In genomic region chr17:48913437-48913836, GRCm38 (mm10) we compare ENCODE assay signal across 17 mouse cellular contexts. TPM values are rescaled to one million over a fixed set of nuclear protein-coding genes. Genes with fewer than 3 reads are reported as not detected.
DNase-seq lines count a peak whose midpoint lies in the region; ATAC-seq and TF ChIP-seq lines count a peak whose summit lies in the region.
"Had no signal": no experiment of that assay in that cellular context is flagged by ENCODE, and none has a peak within 500 bp of the region (broad histone marks: within the 10 kb centered on the region; RNA-seq: fewer than 3 reads in every experiment).

No protein-coding gene starts in this region.

- H3K27me3 ChIP-seq in lung, embryonic 14.5 days (ENCODE audit: insufficient read depth, low read length): no peaks in the 10 kb centered on the region
- no peaks in the 10 kb centered on the region for H3K27me3 ChIP-seq in limb, embryonic 11.5 days (ENCODE audit: control insufficient read depth, insufficient read depth, low read length)
- H3K27me3 ChIP-seq: forebrain, embryonic 15.5 days had no signal

- no peak overlapping the region for H3K4me3 ChIP-seq in lung, embryonic 14.5 days (ENCODE audit: low read depth, low read length)
- H3K4me3 ChIP-seq in limb, embryonic 11.5 days (ENCODE audit: low read depth, low read length): no peak overlapping the region
- H3K4me3 ChIP-seq: forebrain, embryonic 15.5 days had no signal

- no peak overlapping the region for H3K4me2 ChIP-seq in lung, embryonic 14.5 days
- H3K4me2 ChIP-seq in limb, embryonic 11.5 days (ENCODE audit: low read depth, severe bottlenecking): no peak overlapping the region
- H3K4me2 ChIP-seq: forebrain, embryonic 15.5 days; heart, embryonic 11.5 days had no signal

- WGBS in lung, embryonic 14.5 days: 33% methylated on average over 6 of the region's 6 CpGs
- WGBS in limb, embryonic 11.5 days: 39% methylated on average over 6 of the region's 6 CpGs

- TF ChIP-seq CTCF in lung, embryonic 14.5 days (IDR thresholded peaks at IDR 0.05; ENCODE audit: low read depth): no peak

- DNase-seq in frontal cortex, adult 2 months (ENCODE audit: extremely low spot score in 1 of 2, low spot score in 1 of 2): no peak
- DNase-seq in lung, embryonic 14.5 days: peak; percentile 51
- DNase-seq in lung, postnatal 36 days: no peak
- peak; percentile 21 for DNase-seq in brain, adult 2 months (ENCODE audit: low read depth, low spot score)
- DNase-seq in limb, embryonic 11.5 days (ENCODE audit: low spot score): peak; percentile 75
- no peak for DNase-seq in layer of hippocampus, postnatal 10 days (ENCODE audit: low spot score in 2 of 2)
- DNase-seq in heart, postnatal 36 days: no peak
- DNase-seq: cerebellum, postnatal 14 days; gastrocnemius, postnatal 25 days; kidney, adult 9 months; right cerebral cortex, postnatal 14 days had no signal

- H3K27ac ChIP-seq in lung, embryonic 14.5 days (ENCODE audit: low read depth): no peak overlapping the region
- no peak overlapping the region for H3K27ac ChIP-seq in limb, embryonic 11.5 days (replicated peaks; ENCODE audit: low read depth, low read length)
- H3K27ac ChIP-seq: forebrain, embryonic 15.5 days had no signal

- peak; percentile 52; the same call in 1 of the 2 replicates for ATAC-seq in frontal cortex, adult (ENCODE audit: low TSS enrichment)
- ATAC-seq in lung, embryonic 14.5 days (ENCODE audit: insufficient read depth): no peak
- no peak for ATAC-seq in limb, embryonic 11.5 days (ENCODE audit: insufficient number of reproducible peaks, low FRiP score, low TSS enrichment, low read depth)
- ATAC-seq: forebrain, embryonic 15.5 days had no signal

- no peak overlapping the region for H3K9ac ChIP-seq in lung, embryonic 14.5 days
- H3K9ac ChIP-seq in limb, embryonic 11.5 days (ENCODE audit: low read length): no peak overlapping the region
- H3K9ac ChIP-seq: forebrain, embryonic 15.5 days had no signal

- H3K36me3 ChIP-seq in lung, embryonic 14.5 days (ENCODE audit: insufficient read depth): no peaks in the 10 kb centered on the region
- H3K36me3 ChIP-seq in limb, embryonic 11.5 days (ENCODE audit: control insufficient read depth, insufficient read depth, low read length): no peaks in the 10 kb centered on the region
- H3K36me3 ChIP-seq: forebrain, embryonic 15.5 days had no signal

- no peaks in the 10 kb centered on the region for H3K4me1 ChIP-seq in lung, embryonic 14.5 days (ENCODE audit: insufficient read depth)
- no peaks in the 10 kb centered on the region for H3K4me1 ChIP-seq in limb, embryonic 11.5 days (ENCODE audit: control insufficient read depth, insufficient read depth, low read length)
- H3K4me1 ChIP-seq: forebrain, embryonic 15.5 days had no signal

- H3K9me3 ChIP-seq in lung, embryonic 14.5 days (ENCODE audit: low read depth, low read length): no peaks in the 10 kb centered on the region
- no peaks in the 10 kb centered on the region for H3K9me3 ChIP-seq in limb, embryonic 11.5 days (ENCODE audit: control insufficient read depth, low read length)
- H3K9me3 ChIP-seq: forebrain, embryonic 15.5 days had no signal

- intact Hi-C loops in heart, postnatal 36 days (cut with DNase I): no loop called here

RNA-seq across cellular contexts. Expression of gene Lrfn2, which starts 18.7 kb away (rescaled TPM):
- polyA plus RNA-seq in frontal cortex, adult 2 months (2012; rRNA removed): 11.1 and 11.8 TPM in 2 replicates
- 0.39 and 0.42 TPM in 2 replicates for polyA plus RNA-seq in lung, embryonic 14.5 days (2014; fragmentation: Nextera tagmentation; extraction: Ambion mirVana)
- 0.07 and 0.12 TPM in 2 replicates for polyA plus RNA-seq in limb, embryonic 11.5 days (2014; fragmentation: Nextera tagmentation; extraction: Ambion mirVana)
- total RNA-seq in layer of hippocampus, postnatal 10 days (2021): 10 to 100 TPM; 38.9 to 40.7 TPM
- total RNA-seq in heart, postnatal 36 days (2021): under 1 TPM; 0.38 to 0.47 TPM
- total RNA-seq: hematopoietic stem cell, adult 5-6 weeks; neutrophil, adult 5-6 weeks had no signal
- polyA plus RNA-seq: heart, embryonic 11.5 days; liver, embryonic 16.5 days had no signal

Comparison
In these comparisons a context has a peak if more than half of its experiments do, and no peak if none do; other contexts are left out.
1. DNase-seq: peak in lung, embryonic 14.5 days (single experiment), brain, adult 2 months (single experiment) and limb, embryonic 11.5 days (single experiment); none in frontal cortex, adult 2 months (0 of 2), lung, postnatal 36 days (single experiment), layer of hippocampus, postnatal 10 days (0 of 2) and heart, postnatal 36 days (0 of 2).